Mouse (Mus musculus): ENCODE measurements at regions not wholly inside any gene's neighbourhood (a gene's known extent, or its start where the extent isn't known, plus 50 kb on each side); places are given as distances from the start of the nearest gene placed in this dataset.

DNA sequence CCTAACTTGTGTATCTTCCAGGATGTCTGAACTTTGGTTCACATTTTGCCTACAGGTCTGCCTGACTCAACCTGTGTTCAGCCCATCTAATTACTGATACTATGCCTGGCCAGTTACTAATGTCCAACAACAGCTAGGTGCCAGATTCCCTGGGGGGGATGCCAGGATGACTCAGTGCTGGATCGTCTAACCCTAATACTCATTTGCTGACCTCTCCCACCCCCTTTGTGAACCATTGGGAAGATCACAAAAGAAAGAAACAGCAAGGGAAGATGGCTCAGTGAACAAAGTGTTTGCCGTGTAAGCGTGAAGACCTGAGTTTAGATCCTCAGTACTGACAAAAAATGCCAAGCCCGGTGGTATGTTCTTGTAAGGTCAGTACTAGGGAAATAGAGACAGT is 81.7 kb downstream of the Insig2 start:
- ATAC-seq (ENCODE audit: insufficient number of reproducible peaks, low FRiP score, low TSS enrichment): no peak

- ATAC-seq (ENCODE audit: insufficient number of reproducible peaks, low FRiP score, low TSS enrichment): no peak
These were observed 80.3 kb downstream of the Insig2 start for GRCm38 (mm10) chr1:121252056-121252455.

GRCm38 (mm10) chr1:121254196-121254595 is 78.2 kb downstream of the Insig2 start:
- no peak for ATAC-seq (ENCODE audit: insufficient number of reproducible peaks, low FRiP score, low TSS enrichment)
